Mouse (Mus musculus) cerebellum, adult 8-10 months (tissue): ENCODE results near the gene Sipa1l1.

ENCODE experiments used
- DNase-seq: peaks from one replicate; pipeline ENCODE4 v3.0.0; 2022

The Sipa1l1 gene

DNA sequence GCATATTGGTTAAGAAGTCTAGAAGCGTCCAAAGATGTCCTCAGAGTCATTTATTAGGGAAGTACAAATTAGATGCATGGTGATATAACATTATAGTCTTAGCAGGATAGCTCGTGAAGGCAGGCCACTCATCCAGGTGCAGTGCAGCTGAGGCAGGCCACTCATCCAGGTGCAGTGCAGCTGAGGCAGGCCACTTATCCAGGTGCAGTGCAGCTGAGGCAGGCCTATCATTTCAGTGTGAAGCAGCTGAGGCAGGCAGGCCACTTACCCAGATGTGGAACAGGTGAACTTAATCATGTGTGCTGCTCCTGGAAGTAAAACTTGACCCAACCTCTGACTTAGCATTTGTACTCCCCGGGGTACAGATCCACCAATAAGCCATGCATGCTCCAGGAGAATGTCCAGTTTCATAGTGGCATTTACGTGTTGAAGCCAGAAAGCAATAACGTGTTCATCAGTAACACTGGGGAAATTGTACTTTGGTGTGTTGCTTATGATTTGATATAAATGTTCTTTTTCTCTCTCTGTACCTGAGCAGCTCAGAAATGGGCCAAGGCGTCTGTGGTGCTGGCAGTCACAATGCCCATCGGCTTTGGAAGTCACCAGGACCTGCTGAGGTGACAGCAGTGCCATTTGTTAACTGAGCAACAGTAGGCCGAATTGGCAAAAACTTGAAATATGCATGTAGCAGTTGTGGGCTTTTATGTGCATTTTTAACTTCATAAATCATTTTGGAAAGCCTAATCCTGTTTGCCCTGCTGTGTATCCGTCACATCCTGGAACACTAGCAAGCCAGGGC, 129.7 kb downstream of the Sipa1l1 start:
- peak; percentile 54 for DNase-seq

DNA sequence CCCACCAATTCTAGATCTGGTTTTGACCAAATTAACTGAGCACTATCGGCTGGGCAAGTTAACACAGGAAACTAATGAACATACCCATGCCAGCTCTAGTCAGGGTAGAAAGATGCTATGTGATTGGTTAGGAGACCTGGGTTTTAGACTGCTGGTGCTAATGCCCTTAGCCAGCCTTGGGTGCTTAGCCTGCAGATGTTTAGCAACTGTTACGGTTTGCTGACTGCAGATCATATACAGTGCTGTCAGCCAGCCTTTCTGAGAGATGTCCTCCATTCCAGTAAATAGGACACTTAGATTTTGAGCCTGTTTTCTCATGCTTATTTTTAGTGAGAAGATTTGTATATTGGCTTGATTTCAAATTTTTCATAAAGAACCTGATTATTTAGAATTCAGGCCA, 135.0 kb downstream of the Sipa1l1 start:
- no peak for DNase-seq

- DNase-seq: no peak
These were observed 136.9 kb downstream of the Sipa1l1 start for GRCm38 (mm10) chr12:82306035-82306434.

- DNase-seq: no peak
These were observed 142.5 kb downstream of the Sipa1l1 start for GRCm38 (mm10) chr12:82311593-82311992.

GRCm38 (mm10) chr12:82312091-82312820, 143.1 kb downstream of the Sipa1l1 start:
- DNase-seq: peak; percentile 62

DNA sequence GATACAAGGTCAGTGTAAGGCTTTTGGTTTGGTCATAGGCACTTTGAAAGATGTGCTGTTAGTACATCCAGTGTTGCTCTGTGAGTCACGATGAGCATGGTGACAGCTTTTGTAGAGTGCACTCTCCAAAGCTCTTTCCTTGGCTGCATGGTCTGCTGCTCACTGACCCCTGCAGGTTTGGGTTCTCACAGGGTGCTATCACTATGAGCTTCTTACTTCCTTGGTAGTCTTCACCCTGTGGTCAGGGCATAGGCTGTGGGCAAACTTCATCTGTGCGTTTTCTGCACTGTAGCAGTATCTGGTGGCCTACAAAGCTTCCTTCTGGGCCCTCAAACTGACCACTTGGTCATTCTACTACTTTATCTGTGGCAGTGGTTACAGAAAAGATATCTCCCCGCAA, 144.0 kb downstream of the Sipa1l1 start:
- no peak for DNase-seq

DNA sequence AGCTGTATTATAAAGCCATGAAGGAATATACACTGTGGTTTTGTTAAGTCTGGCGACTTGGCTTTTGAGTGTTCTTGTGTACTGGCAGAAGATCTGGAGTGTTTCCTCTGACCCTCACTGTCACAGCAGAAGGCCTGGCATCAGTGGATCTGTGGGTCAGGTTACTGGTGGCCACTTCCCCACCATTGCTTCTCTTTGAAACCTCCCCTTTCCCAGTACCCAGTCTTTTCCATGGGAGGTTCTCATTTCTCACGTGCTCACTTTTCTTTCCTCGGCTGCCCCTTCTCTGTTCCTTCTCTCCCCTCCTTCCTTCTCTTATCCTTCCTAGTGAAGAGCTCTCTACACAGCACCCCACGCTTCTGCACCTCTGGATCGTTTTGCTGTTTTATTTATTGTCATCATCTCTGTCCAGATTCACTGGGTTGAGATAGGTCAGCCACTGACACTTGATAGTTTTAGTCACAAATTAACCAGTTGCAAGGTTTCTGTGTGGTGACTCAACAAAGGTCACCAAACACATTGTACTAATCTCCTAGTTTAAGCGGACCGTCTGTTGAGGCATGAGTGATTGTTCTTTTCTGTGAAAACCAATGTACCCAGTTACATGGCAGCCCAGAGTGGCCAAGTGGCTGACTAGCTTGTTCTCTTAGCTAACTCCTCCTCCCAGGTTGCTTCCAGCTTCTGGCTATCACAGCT, 150.5 kb downstream of the Sipa1l1 start:
- DNase-seq: no peak

DNA sequence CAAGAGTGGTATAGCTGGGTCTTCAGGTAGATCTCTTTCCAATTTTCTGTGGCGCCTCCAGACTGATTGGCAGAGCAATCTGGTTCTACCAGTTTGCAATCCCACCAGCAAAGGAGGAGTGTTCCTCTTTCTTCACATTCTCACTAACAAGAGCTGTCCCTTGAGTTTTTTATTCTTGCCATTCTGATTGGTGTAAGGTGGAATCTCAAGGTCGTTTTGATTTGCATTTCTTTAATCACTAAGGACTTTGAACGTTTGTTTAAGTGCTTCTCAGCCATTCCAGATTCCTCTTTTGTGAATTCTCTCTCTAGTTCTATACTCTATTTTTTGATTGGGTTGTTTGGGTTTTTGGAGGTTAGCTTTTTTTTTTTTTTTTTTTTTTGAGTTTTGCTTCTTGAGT, 151.1 kb downstream of the Sipa1l1 start:
- no peak for DNase-seq

GRCm38 (mm10) chr12:82321397-82321796, 152.3 kb downstream of the Sipa1l1 start:
- no peak for DNase-seq

DNA sequence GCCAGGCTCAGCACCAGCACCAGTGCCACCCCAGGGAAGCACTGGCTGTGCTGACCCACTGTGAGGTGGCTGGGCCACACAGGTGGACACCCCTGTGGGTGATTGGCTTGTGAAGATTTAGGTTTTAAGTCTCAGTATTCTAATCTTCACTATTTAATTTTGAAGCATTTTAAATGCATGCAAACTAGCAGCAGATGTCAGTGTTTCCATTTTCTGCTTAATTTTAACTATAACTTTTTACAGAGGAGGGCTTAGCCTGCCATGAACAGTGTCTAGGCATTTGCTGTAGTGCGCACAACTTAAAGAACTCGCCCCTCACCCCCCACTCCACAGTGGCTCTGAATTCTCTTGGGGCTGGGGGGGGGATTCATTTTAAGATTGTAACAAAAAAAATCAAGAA, 152.7 kb downstream of the Sipa1l1 start:
- no peak for DNase-seq

DNA sequence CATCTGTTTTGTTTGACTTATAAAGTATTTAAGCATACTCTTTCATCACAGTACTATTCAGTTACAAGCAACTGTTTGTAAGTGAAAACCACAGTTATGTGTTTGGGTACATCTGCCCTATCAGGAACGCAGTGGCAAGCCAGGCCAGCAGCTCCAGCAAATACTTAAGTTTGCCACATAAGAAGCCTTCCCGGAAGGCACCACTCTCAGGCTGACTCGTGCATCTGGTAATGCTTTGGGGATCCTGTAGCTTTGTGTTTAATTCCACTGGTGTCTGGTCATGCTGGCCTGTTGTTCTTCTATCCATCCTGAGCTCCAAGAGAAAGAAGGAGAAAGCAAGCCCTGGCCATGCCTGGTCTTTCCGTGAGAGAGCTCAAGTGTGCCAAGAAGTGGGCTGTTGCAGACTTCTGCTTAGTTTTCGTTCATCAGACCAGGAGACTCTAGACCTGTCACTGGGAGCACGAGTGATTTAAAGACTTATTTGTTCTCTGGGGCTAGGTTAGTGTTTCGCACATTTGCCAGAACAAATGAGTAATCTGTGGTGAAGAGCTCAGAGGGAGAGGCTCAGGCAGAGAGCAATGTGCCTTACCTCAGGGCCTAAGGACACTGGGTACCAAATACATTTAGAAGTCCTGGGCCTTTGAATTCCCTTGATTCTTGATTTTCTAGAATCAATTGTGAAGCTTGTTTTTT, 153.8 kb downstream of the Sipa1l1 start:
- DNase-seq: no peak

GRCm38 (mm10) chr12:82324621-82325020, 155.5 kb downstream of the Sipa1l1 start:
- DNase-seq: no peak

GRCm38 (mm10) chr12:82325502-82325901, 156.4 kb downstream of the Sipa1l1 start:
- DNase-seq: no peak

- no peak for DNase-seq
These were observed 157.3 kb downstream of the Sipa1l1 start for GRCm38 (mm10) chr12:82326438-82326837.

DNA sequence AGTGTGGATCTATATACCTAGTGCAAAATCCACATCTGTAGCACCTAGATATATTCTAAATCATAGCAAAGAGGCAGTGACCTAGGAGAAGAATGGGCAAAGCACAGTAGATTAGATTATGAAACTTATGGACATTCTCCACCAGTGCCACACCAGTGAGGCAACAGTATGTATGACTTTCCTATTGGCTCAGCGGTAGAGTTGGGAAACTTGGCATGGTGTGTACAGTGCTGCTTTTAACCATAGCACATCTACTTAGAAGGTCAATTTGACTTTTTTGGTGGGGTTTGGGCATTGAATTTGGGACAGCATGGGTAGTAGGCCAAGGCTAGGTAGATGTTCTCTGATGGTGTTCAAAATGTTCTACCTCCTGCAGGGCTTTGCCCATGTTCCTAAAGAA, 159.0 kb downstream of the Sipa1l1 start:
- no peak for DNase-seq

DNA sequence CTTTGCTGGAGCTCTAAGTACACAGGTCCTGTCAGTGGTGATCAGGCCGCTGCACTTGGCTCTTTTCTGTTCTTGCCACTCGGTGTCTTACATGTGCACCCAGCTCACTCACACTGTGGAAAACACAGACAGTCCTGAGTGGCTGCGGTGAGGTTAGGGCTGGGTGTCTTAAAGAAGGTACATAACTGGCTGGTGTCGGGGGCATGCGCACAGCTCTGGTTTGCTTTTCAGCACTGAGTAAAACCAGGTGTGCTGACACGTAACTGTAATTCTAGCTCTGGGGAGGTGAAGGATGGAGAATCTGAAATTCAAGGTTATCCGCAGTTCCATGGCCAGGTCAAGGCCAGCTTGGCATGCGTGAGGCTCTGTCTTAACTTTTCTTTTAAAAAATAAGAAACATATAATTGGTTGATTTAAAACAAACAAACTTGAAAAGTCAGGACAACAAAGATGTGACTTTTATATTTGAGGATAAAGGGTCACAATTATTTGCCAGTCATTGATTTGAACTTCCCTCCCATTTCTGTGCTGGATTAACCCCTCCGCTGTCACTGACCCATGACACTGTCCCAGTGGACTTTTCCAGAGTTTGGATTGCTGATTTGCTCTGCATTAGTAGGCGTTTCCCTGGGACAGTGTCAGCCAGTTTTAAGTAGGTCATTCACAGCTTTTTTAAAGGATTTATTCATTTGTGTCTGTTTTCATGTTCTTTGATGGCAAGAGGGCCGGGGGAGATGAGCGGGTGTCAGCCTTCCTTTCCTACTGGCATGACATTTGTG, 163.9 kb downstream of the Sipa1l1 start:
- DNase-seq: no peak

GRCm38 (mm10) chr12:82333999-82334398, 164.9 kb downstream of the Sipa1l1 start:
- DNase-seq: no peak

- no peak for DNase-seq
These were observed 165.4 kb downstream of the Sipa1l1 start for GRCm38 (mm10) chr12:82334550-82334949.

- DNase-seq: no peak
These were observed 166.0 kb downstream of the Sipa1l1 start for GRCm38 (mm10) chr12:82335095-82335494.

GRCm38 (mm10) chr12:82338550-82338949, 169.4 kb downstream of the Sipa1l1 start:
- DNase-seq: no peak

GRCm38 (mm10) chr12:82339221-82339861, 170.2 kb downstream of the Sipa1l1 start:
- DNase-seq: peak; percentile 41
